Mouse (Mus musculus): ENCODE data around the gene Tspan5.

- TF ChIP-seq CTCF (IDR thresholded peaks at IDR 0.05; ENCODE audit: low read depth, low read length) (no peak), POLR2A (IDR thresholded peaks at IDR 0.05; ENCODE audit: extremely low read depth, insufficient read depth, low read length) (no peak)
Observed at GRCm38 (mm10) chr3:138859166-138859565, 117.2 kb downstream of the Tspan5 start.

All from liver, adult 2 months (tissue).